Mouse (Mus musculus) T-helper 17 cell (primary cell): ENCODE measurements at regions not wholly inside any gene's neighbourhood (a gene's known extent, or its start where the extent isn't known, plus 50 kb on each side); places are given as distances from the start of the nearest gene placed in this dataset.
"Not testable (repeated sequence)": the region's sequence is repeated elsewhere in the genome, so short reads cannot be mapped to it uniquely, and the experiment has no call there.

Experiments used
- in situ Hi-C, 2 experiments: fragments of 300-600 bp; cut with MboI, MseI; formaldehyde crosslinking; loops; 1 replicate in 1 of 2; 2 replicates in 1 of 2; pipeline ENCODE4 v1.15.1; 2025; ENCODE audit warnings: high pct_unique_total_duplicates in 2 of 2

GRCm38 (mm10) chr6:59102090-59102489, 77.7 kb upstream of the Fam13a start:
- in situ Hi-C loops: loop anchor here in 1 of 2 experiments (25.0 kb wide), 1 partner anchor 1835 kb away; no protein-coding TSS in a partner anchor

- in situ Hi-C loops: loop anchor here in 1 of 2 experiments (25.0 kb wide), 1 partner anchor 1833 kb away; no protein-coding TSS in a partner anchor
Observed at GRCm38 (mm10) chr6:59103936-59104335, 79.6 kb upstream of the Fam13a start.

- in situ Hi-C loops: loop anchor here in 1 of 2 experiments (25.0 kb wide), 1 partner anchor 1833 kb away; no protein-coding TSS in a partner anchor
Observed at GRCm38 (mm10) chr6:59104496-59104895, 80.1 kb upstream of the Fam13a start.

- in situ Hi-C loops: loop anchor here in 1 of 2 experiments (25.0 kb wide), 1 partner anchor 1829 kb away; no protein-coding TSS in a partner anchor
Observed at GRCm38 (mm10) chr6:59108102-59108501, 83.8 kb upstream of the Fam13a start.

GRCm38 (mm10) chr6:59132410-59132809, 76.3 kb upstream of the Tigd2 start:
- in situ Hi-C loops: no loop called here

GRCm38 (mm10) chr6:59133800-59134199, 74.9 kb upstream of the Tigd2 start:
- in situ Hi-C loops: not testable (repeated sequence)

- in situ Hi-C loops: no loop called here
Observed at GRCm38 (mm10) chr6:59139702-59140101, 69.0 kb upstream of the Tigd2 start.

GRCm38 (mm10) chr6:59142050-59142449, 66.6 kb upstream of the Tigd2 start:
- in situ Hi-C loops: no loop called here

GRCm38 (mm10) chr6:59147421-59147820, 61.2 kb upstream of the Tigd2 start:
- in situ Hi-C loops: no loop called here

GRCm38 (mm10) chr6:59155636-59156035, 53.0 kb upstream of the Tigd2 start:
- in situ Hi-C loops: loop anchor here in 1 of 2 experiments (10.0 kb wide), 2 partner anchors 481 to 949 kb away; no protein-coding TSS in a partner anchor
